In the genomic region with DNA sequence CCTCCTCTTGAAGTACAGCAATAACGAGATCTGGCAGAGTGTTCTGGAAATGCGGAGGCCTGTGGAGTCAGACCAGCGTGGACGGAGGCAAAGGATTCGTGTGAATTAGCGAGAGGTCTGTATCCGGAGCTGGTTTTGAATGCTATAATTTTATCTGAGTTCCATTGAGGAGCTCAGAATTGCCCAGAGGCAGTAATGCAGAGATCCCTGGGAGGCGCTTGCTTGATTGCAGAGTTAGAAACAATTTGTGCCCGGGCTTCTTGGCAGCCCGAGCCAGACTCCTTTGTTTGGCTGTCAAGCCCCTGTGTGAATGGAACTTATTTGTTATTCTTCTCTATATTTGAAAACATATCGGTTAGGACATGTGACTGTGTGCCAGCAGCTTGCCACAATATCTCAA, we compare ENCODE assay signal across 12 mouse cellular contexts.
DNase-seq lines count a peak whose midpoint lies in the region; ATAC-seq and TF ChIP-seq lines count a peak whose summit lies in the region.
"Had no signal": no experiment of that assay in that cellular context is flagged by ENCODE, and none has a peak within 500 bp of the region (broad histone marks: within the 10 kb centered on the region; RNA-seq: fewer than 3 reads in every experiment).

No protein-coding gene starts in this region.

- peak; percentile 16 for DNase-seq in kidney, adult 9 months
- DNase-seq in kidney, adult 8-10 months, result no peak
- DNase-seq in brain, embryonic 14.5 days (ENCODE audit: low read depth), result peak; percentile 93
- peak; percentile 46 for DNase-seq in lung, postnatal 25 days (ENCODE audit: low spot score)
- DNase-seq in spleen, postnatal 10 days (ENCODE audit: low spot score in 2 of 2), result no peak
- no peak for DNase-seq in frontal cortex, postnatal 36 days (ENCODE audit: low spot score in 2 of 2)
- DNase-seq: cerebellum, adult 2 months had no signal

- 6% methylated on average over 11 of the region's 11 CpGs for WGBS in forebrain, embryonic 15.5 days

- no peaks in the 10 kb centered on the region for H3K27me3 ChIP-seq in forebrain, embryonic 15.5 days
- H3K27me3 ChIP-seq: liver, embryonic 15.5 days had no signal

- no peak for TF ChIP-seq CTCF in brain, embryonic 14.5 days (IDR thresholded peaks at IDR 0.05; ENCODE audit: borderline replicate concordance, extremely low read depth, insufficient read depth, insufficient read length)

- H3K9me3 ChIP-seq in forebrain, embryonic 15.5 days, result no peaks in the 10 kb centered on the region
- H3K9me3 ChIP-seq: liver, embryonic 15.5 days had no signal

- H3K4me2 ChIP-seq in forebrain, embryonic 15.5 days (replicated peaks), result peak overlapping the region; percentile 25
- H3K4me2 ChIP-seq: liver, embryonic 15.5 days had no signal

- no peak for TF ChIP-seq POLR2A in brain, embryonic 14.5 days (IDR thresholded peaks at IDR 0.05; ENCODE audit: borderline replicate concordance, extremely low read depth, insufficient read depth, insufficient read length, poor library complexity, severe bottlenecking)

- H3K9ac ChIP-seq in forebrain, embryonic 15.5 days (replicated peaks), result no peak overlapping the region
- H3K9ac ChIP-seq: liver, embryonic 15.5 days had no signal

- no peaks in the 10 kb centered on the region for H3K36me3 ChIP-seq in forebrain, embryonic 15.5 days
- H3K36me3 ChIP-seq: liver, embryonic 15.5 days had no signal

- H3K4me3 ChIP-seq in forebrain, embryonic 15.5 days, result no peak overlapping the region
- H3K4me3 ChIP-seq: erythroblast, embryonic 14.5 days; left cerebral cortex, adult 2 months; liver, embryonic 15.5 days had no signal

- ATAC-seq in forebrain, embryonic 15.5 days (replicated peaks), result peak; percentile 76
- no peak for ATAC-seq in megakaryocyte, adult 5-6 weeks (ENCODE audit: poor library complexity, severe bottlenecking)

- H3K27ac ChIP-seq in forebrain, embryonic 15.5 days (replicated peaks), result peak overlapping the region; percentile 80
- H3K27ac ChIP-seq: left cerebral cortex, adult 2 months; liver, embryonic 15.5 days had no signal

- H3K4me1 ChIP-seq in forebrain, embryonic 15.5 days, result peaks cover 66% of the 10 kb centered on the region

Comparison
In these comparisons a context has a peak if more than half of its experiments do, and no peak if none do; other contexts are left out.
1. DNase-seq: peak in kidney, adult 9 months (single experiment), brain, embryonic 14.5 days (single experiment) and lung, postnatal 25 days (single experiment); none in kidney, adult 8-10 months (0 of 2), spleen, postnatal 10 days (0 of 2) and frontal cortex, postnatal 36 days (0 of 2).